ENCODE assay signal across 22 mouse cellular contexts in genomic region chrX:140580416-140580815, GRCm38 (mm10). TPM values are rescaled to one million over a fixed set of nuclear protein-coding genes. Genes with fewer than 3 reads are reported as not detected.
DNase-seq lines count a peak whose midpoint lies in the region; ATAC-seq and TF ChIP-seq lines count a peak whose summit lies in the region.
"Had no signal": no experiment of that assay in that cellular context is flagged by ENCODE, and none has a peak within 500 bp of the region (broad histone marks: within the 10 kb centered on the region; RNA-seq: fewer than 3 reads in every experiment).

No protein-coding gene starts in this region.

- 0 out of 2 replicates have a peak overlapping the region, but pooled peaks have one; percentile 36 for H3K27ac ChIP-seq in heart, embryonic 13.5 days (replicated peaks)
- H3K27ac ChIP-seq in CH12.LX (ENCODE audit: insufficient read depth, low read depth) = no peak overlapping the region
- H3K27ac ChIP-seq: embryonic facial prominence, embryonic 15.5 days; forebrain, embryonic 10.5 days; heart, embryonic 10.5 days; hindbrain, embryonic 12.5 days; hindbrain, postnatal 0 days; intestine, embryonic 15.5 days had no signal

- dilution Hi-C loops in CH12.LX (cut with MboI; ENCODE audit: extremely low pct_ligation_motif_present, extremely low pct_unique_long_range_greater_than_20kb, low sequenced_read_pairs) = no loop called here

- no peak overlapping the region for H3K4me3 ChIP-seq in heart, embryonic 13.5 days
- no peak overlapping the region for H3K4me3 ChIP-seq in CH12.LX (replicated peaks in 1 of 3; ENCODE audit: low read depth in 2 of 3, low read length in 2 of 3, poor library complexity in 1 of 3)
- H3K4me3 ChIP-seq: embryonic facial prominence, embryonic 15.5 days; erythroblast, embryonic 14.5 days; forebrain, embryonic 10.5 days; heart, embryonic 10.5 days; hindbrain, embryonic 12.5 days; intestine, embryonic 15.5 days had no signal

- in situ Hi-C loops in CH12.LX (cut with MboI; ENCODE audit: low pct_ligation_motif_present, low pct_unique_long_range_greater_than_20kb, low sequenced_read_pairs) = no loop called here

- ATAC-seq in CD4-positive, CD25-positive, alpha-beta regulatory T cell, adult 4 months = no peak
- no peak for ATAC-seq in heart, embryonic 13.5 days (ENCODE audit: extremely low read depth, insufficient number of reproducible peaks, low FRiP score, low TSS enrichment)
- ATAC-seq: forebrain, embryonic 14.5 days; hindbrain, postnatal 0 days; intestine, embryonic 15.5 days had no signal

- H3K9me3 ChIP-seq in heart, embryonic 13.5 days = no peaks in the 10 kb centered on the region
- H3K9me3 ChIP-seq in CH12.LX (replicated peaks; ENCODE audit: low read length) = no peaks in the 10 kb centered on the region
- H3K9me3 ChIP-seq: embryonic facial prominence, embryonic 15.5 days; forebrain, embryonic 10.5 days; heart, embryonic 10.5 days; hindbrain, embryonic 12.5 days; intestine, embryonic 15.5 days had no signal

- no peak for TF ChIP-seq CTCF in CH12.LX (conservative IDR thresholded peaks at IDR 0.05 in 1 of 2, IDR thresholded peaks at IDR 0.05 in 1 of 2; ENCODE audit: low read depth in 2 of 2, low read length in 2 of 2)

- H3K36me3 ChIP-seq in heart, embryonic 13.5 days = no peaks in the 10 kb centered on the region
- H3K36me3 ChIP-seq in CH12.LX (replicated peaks in 1 of 2; ENCODE audit: control insufficient read depth in 1 of 2, insufficient read depth in 1 of 2, low read length in 1 of 2) = no peaks in the 10 kb centered on the region
- 0 out of 2 replicates have a peak, but pooled peaks cover 2% of the 10 kb centered on the region for H3K36me3 ChIP-seq in splenic B cell, adult 2 months (ENCODE audit: control insufficient read depth, insufficient read depth, low read length, poor library complexity, severe bottlenecking)
- H3K36me3 ChIP-seq: embryonic facial prominence, embryonic 15.5 days; forebrain, embryonic 10.5 days; heart, embryonic 10.5 days; hindbrain, embryonic 12.5 days; intestine, embryonic 15.5 days had no signal

- TF ChIP-seq EP300 in CH12.LX (IDR thresholded peaks at IDR 0.05; ENCODE audit: low read length) = no peak

- no peak overlapping the region for H3K4me2 ChIP-seq in heart, embryonic 13.5 days
- H3K4me2 ChIP-seq in CH12.LX (ENCODE audit: insufficient read depth, low read depth, poor library complexity, severe bottlenecking) = no peak overlapping the region
- H3K4me2 ChIP-seq: embryonic facial prominence, embryonic 15.5 days; hindbrain, embryonic 12.5 days; intestine, embryonic 15.5 days had no signal

- 45% methylated on average over 3 of the region's 3 CpGs for WGBS in heart, embryonic 13.5 days

- no peak for TF ChIP-seq POLR2A in CH12.LX (IDR thresholded peaks at IDR 0.05; ENCODE audit: low read depth, low read length)

- H3K27me3 ChIP-seq in heart, embryonic 13.5 days (replicated peaks) = peaks cover 45% of the 10 kb centered on the region
- H3K27me3 ChIP-seq in CH12.LX (replicated peaks) = no peaks in the 10 kb centered on the region
- H3K27me3 ChIP-seq in splenic B cell, adult 2 months (ENCODE audit: control insufficient read depth, insufficient read depth, low read length, poor library complexity, severe bottlenecking) = no peaks in the 10 kb centered on the region

- H3K79me2 ChIP-seq in CH12.LX (replicated peaks; ENCODE audit: control insufficient read depth, extremely low read depth, insufficient read depth, poor library complexity, severe bottlenecking) = no peaks in the 10 kb centered on the region

- DNase-seq in CD4-positive, CD25-positive, alpha-beta regulatory T cell, adult 2 months (ENCODE audit: low read depth, low spot score) = peak; percentile 0
- no peak for DNase-seq in heart, adult 8-10 months (ENCODE audit: low spot score)
- peak; percentile 31 for DNase-seq in CH12.LX (ENCODE audit: extremely low read depth)
- peak; percentile 38 for DNase-seq in splenic B cell, adult 2 months (ENCODE audit: low read depth, low spot score)
- DNase-seq in spleen, adult 12 weeks (ENCODE audit: low spot score) = no peak
- DNase-seq: adrenal gland, adult 8-10 months; adrenal gland, postnatal 36 days; cerebellum, adult 2 months; cerebellum, postnatal 14 days; embryo, embryonic 11 days; gastrocnemius, postnatal 10 days; kidney, adult 18-20 months had no signal

- no peak for TF ChIP-seq RAD21 in CH12.LX (IDR thresholded peaks at IDR 0.05; ENCODE audit: low read depth, low read length)

- peaks cover 22% of the 10 kb centered on the region for H3K4me1 ChIP-seq in heart, embryonic 13.5 days
- H3K4me1 ChIP-seq in CH12.LX (ENCODE audit: control insufficient read depth in 1 of 2, insufficient read depth in 2 of 2) = peaks cover 0 to 13% of the 10 kb centered on the region in 2 experiments; a peak in 2 of 4 replicates
- H3K4me1 ChIP-seq: embryonic facial prominence, embryonic 15.5 days; forebrain, embryonic 10.5 days; heart, embryonic 10.5 days; hindbrain, embryonic 12.5 days; intestine, embryonic 15.5 days had no signal

- H3K9ac ChIP-seq in heart, embryonic 13.5 days = no peak overlapping the region
- no peak overlapping the region for H3K9ac ChIP-seq in CH12.LX (ENCODE audit: insufficient read depth, low read depth)
- H3K9ac ChIP-seq: embryonic facial prominence, embryonic 15.5 days; hindbrain, embryonic 12.5 days; intestine, embryonic 15.5 days had no signal

TF ChIP-seq in CH12.LX, 34 proteins besides CTCF, POLR2A, EP300 and RAD21:
- TF ChIP-seq E2F4 (IDR thresholded peaks at IDR 0.05; ENCODE audit: insufficient replicate concordance, low read depth, low read length) (no peak), ZKSCAN1 (IDR thresholded peaks at IDR 0.05; ENCODE audit: borderline replicate concordance, low read depth, low read length) (no peak), IRF4 (IDR thresholded peaks at IDR 0.05; ENCODE audit: low read depth, low read length) (no peak), PAX5 (IDR thresholded peaks at IDR 0.05; ENCODE audit: low read length) (no peak), MAFK (IDR thresholded peaks at IDR 0.05; ENCODE audit: insufficient replicate concordance, low read length) (no peak), USF1 (IDR thresholded peaks at IDR 0.05; ENCODE audit: low read depth, low read length) (no peak), MEF2A (IDR thresholded peaks at IDR 0.05; ENCODE audit: borderline replicate concordance, low read depth, low read length) (no peak), MXI1 (IDR thresholded peaks at IDR 0.05; ENCODE audit: low read depth, low read length) (no peak)

RNA-seq across cellular contexts. Expression of gene Tsc22d3, which starts 20.0 kb away (rescaled TPM):
- 100 to 1,000 TPM; 366 to 590 TPM for polyA plus RNA-seq in CD4-positive, CD25-positive, alpha-beta regulatory T cell, adult 4 months (2017; shearing (Covaris generic))
- 163 and 212 TPM in 2 replicates for polyA plus RNA-seq in heart, embryonic 13.5 days (2015; fragmentation: Nextera tagmentation; extraction: Ambion mirVana)
- total RNA-seq in heart, adult 8-10 months (2022) = 100 to 1,000 TPM; 121 to 152 (median 126) TPM
- total RNA-seq in CH12.LX (2012; rRNA removed) (6.9 and 15.2 TPM in 2 replicates), CH12.LX (2014; rRNA removed) (28.7 and 32.8 TPM in 2 replicates)
- polyA plus RNA-seq in CH12.LX (2012; ENCODE audit: insufficient read length, low read depth) = 8.2 and 8.4 TPM in 2 replicates

Comparison
In these comparisons a context has a peak if more than half of its experiments do, and no peak if none do; other contexts are left out.
1. DNase-seq: peak in CD4-positive, CD25-positive, alpha-beta regulatory T cell, adult 2 months (single experiment), CH12.LX (single experiment) and splenic B cell, adult 2 months (single experiment); none in heart, adult 8-10 months (single experiment) and spleen, adult 12 weeks (single experiment).
2. RNA of gene Tsc22d3, which starts 20.0 kb away (polyA plus RNA-seq): 366 to 590 TPM in CD4-positive, CD25-positive, alpha-beta regulatory T cell, adult 4 months and 163 to 212 TPM in heart, embryonic 13.5 days; 8.2 to 8.4 TPM in CH12.LX; every median in the first group is over 10 times any median in the second.